Mouse (Mus musculus) hindbrain, embryonic 12.5 days (tissue): ENCODE measurements around the gene Ncstn. TPM values are rescaled to one million over a fixed set of nuclear protein-coding genes. Genes with fewer than 3 reads are reported as not detected.

Source experiments
- ATAC-seq: fragments of 200-750 bp; cut with Nextera tagmentation; 2 replicates; pipeline ENCODE4 v1.8.0; 2017; ENCODE audit warnings: moderate TSS enrichment; ENCODE audit not compliant: low FRiP score
- H3K27ac ChIP-seq: fragments of 300-500 bp; sonication (generic); 2 replicates; pipeline ENCODE4 v1.5.1; 2016; ENCODE audit warnings: mild to moderate bottlenecking
- H3K27me3 ChIP-seq: fragments of 300-500 bp; sonication (generic); 2 replicates; pipeline ENCODE4 v1.6.1; 2016; ENCODE audit warnings: mild to moderate bottlenecking
- H3K36me3 ChIP-seq: fragments of 300-500 bp; sonication (generic); 2 replicates; pipeline ENCODE4 v1.6.1; 2016; ENCODE audit warnings: mild to moderate bottlenecking
- H3K4me1 ChIP-seq: fragments of 300-500 bp; sonication (generic); 2 replicates; pipeline ENCODE4 v1.6.1; 2016
- H3K4me2 ChIP-seq: fragments of 300-500 bp; sonication (generic); replicated peaks from 2 replicates; pipeline ENCODE4 v1.6.1; 2016; ENCODE audit warnings: mild to moderate bottlenecking
- H3K4me3 ChIP-seq: fragments of 300-500 bp; sonication (generic); 2 replicates; pipeline ENCODE4 v1.5.1; 2016; ENCODE audit warnings: mild to moderate bottlenecking
- H3K9ac ChIP-seq: fragments of 300-500 bp; sonication (generic); 2 replicates; pipeline ENCODE4 v1.6.1; 2016; ENCODE audit warnings: mild to moderate bottlenecking, moderate library complexity
- H3K9me3 ChIP-seq: fragments of 300-500 bp; sonication (generic); replicated peaks from 2 replicates; pipeline ENCODE4 v1.6.1; 2016; ENCODE audit warnings: mild to moderate bottlenecking
- WGBS: fragments of 180-500 bp; shearing (Covaris S2); methylation state at CpG from one replicate; pipeline ENCODE4 v1.1.7; 2016; 5-methylcytosine and 5-hydroxymethylcytosine counted together
- polyA plus RNA-seq: library from polyadenylated mRNA; unstranded; fragments of >200 nt; fragmentation: Nextera tagmentation; extraction: Ambion mirVana; gene quantifications from 2 replicates; pipeline ENCODE4 v1.2.1, GENCODE M21; 2016

Gene Ncstn
- polyA plus RNA-seq, 1 experiment from 2014 or later, result 128 TPM

DNA sequence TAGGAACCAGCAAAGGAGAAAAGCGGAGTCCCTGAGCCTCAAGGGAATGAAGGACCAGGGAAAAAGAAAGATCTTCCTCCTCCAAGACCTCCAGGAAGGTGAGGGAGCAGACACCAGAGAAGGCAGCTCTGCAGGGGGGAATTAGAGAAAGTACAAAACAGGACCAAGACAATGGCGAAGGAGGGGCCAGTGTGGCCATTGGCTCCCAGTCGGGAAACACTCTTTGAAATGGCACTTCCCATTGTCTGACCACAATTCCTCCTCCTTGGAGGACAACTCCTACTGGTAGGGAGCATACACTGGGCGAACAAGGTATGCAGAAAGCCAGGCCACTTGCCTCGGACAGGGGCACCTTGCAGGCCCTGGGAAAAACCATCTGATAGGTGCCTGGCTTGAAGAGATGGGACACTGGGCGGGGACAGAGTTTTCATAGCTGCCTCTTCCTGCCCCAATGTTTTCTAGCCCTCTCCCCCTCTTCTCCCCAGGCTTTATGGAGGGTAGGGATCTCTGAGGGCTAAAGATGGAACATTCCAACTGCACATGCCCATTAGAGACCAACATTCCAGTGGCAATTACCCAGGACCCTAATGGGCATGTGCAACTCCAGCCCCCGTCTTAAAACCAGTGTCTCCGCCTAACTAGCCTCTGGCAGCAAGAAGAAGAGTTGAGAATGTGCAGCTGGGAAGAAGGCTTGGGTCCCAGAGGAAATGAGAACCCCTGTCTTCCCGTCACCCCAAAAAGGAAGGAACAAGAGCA lies 58.3 kb downstream of the Ncstn start:
- Histone ChIP-seq H3K4me1 (peaks cover 80% of the 10 kb centered on the region), H3K4me3 (peak overlapping the region; percentile 82), H3K27me3 (no peaks in the 10 kb centered on the region), H3K9ac (peak overlapping the region; percentile 84), H3K4me2 (peak overlapping the region; percentile 90), H3K36me3 (no peaks in the 10 kb centered on the region), H3K9me3 (no peaks in the 10 kb centered on the region), H3K27ac (peak overlapping the region; percentile 98)
- ATAC-seq, result no peak
- WGBS, result 19% methylated on average over 9 of the region's 9 CpGs

GRCm38 (mm10) chr1:172019863-172020521 lies 62.6 kb downstream of the Ncstn start:
- Histone ChIP-seq H3K4me1 (peaks cover 96% of the 10 kb centered on the region), H3K9ac (peak overlapping the region; percentile 50), H3K27ac (peak overlapping the region; percentile 98), H3K4me3 (no peak overlapping the region), H3K9me3 (no peaks in the 10 kb centered on the region), H3K4me2 (peak overlapping the region; percentile 25), H3K27me3 (no peaks in the 10 kb centered on the region), H3K36me3 (no peaks in the 10 kb centered on the region)
- no peak for ATAC-seq
- 71% methylated on average over 10 of the region's 10 CpGs for WGBS

GRCm38 (mm10) chr1:172019339-172019738 lies 63.3 kb downstream of the Ncstn start:
- no peaks in the 10 kb centered on the region for H3K9me3 ChIP-seq
- ATAC-seq, result no peak
- WGBS, result 81% methylated on average over 4 of the region's 4 CpGs
- H3K4me3 ChIP-seq, result no peak overlapping the region
- peaks cover 96% of the 10 kb centered on the region for H3K4me1 ChIP-seq
- H3K36me3 ChIP-seq, result no peaks in the 10 kb centered on the region
- H3K4me2 ChIP-seq, result peak overlapping the region; percentile 25; the same call in 1 of the 2 replicates
- no peaks in the 10 kb centered on the region for H3K27me3 ChIP-seq
- peak overlapping the region; percentile 50 for H3K9ac ChIP-seq
- H3K27ac ChIP-seq, result peak overlapping the region; percentile 98

DNA sequence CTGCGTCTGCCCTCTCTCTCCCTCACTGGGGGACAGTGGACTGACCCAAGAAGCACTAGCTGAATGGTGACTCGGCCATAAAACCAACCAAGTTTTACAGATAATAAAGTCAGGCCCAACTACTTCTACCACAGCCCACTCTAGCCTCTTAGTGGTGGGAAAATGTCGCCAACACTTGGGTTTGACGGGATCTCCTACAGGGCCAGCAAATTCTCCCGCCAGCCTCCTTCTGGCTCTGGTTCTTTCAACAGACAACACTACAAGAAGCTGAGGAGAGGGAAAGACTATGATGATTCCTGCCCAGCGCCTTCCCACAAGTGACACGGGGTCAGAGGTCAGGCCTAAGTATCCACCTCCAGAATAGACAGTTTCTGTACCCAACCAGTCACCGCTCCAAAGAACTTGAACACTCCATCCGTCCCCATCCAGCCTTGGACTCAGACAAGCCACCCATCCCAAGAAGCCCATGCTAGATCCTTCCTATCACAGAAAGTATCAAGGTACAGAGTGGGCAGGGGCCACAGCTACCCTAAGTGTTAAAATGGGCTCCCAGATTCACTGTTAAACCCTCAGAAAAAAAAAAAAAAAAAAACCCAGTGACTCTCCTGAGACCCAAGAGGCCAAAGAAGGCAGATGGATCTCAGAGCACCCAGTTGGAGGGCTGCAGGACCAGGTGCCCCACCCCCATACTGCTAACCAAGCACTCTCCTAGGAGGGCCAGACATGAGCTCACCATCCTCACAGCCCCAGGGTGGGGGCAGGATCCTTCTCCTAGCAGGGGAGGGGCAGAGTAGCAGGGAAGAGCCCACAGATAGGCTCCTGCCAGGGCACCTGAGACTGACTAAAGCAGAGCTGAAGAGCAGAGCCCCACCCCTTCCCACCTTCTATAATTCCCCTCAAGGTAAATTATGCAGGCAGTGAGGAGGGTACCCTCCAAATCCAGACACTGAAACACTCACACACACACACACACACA lies 64.0 kb downstream of the Ncstn start:
- peak overlapping the region; percentile 98 for H3K27ac ChIP-seq
- no peaks in the 10 kb centered on the region for H3K9me3 ChIP-seq
- H3K9ac ChIP-seq, result peak overlapping the region; percentile 50
- H3K4me2 ChIP-seq, result peak overlapping the region; percentile 48; the same call in 1 of the 2 replicates
- 54% methylated on average over 9 of the region's 9 CpGs for WGBS
- H3K27me3 ChIP-seq, result no peaks in the 10 kb centered on the region
- H3K36me3 ChIP-seq, result no peaks in the 10 kb centered on the region
- H3K4me3 ChIP-seq, result no peak overlapping the region
- H3K4me1 ChIP-seq, result peaks cover 96% of the 10 kb centered on the region
- ATAC-seq, result no peak

DNA sequence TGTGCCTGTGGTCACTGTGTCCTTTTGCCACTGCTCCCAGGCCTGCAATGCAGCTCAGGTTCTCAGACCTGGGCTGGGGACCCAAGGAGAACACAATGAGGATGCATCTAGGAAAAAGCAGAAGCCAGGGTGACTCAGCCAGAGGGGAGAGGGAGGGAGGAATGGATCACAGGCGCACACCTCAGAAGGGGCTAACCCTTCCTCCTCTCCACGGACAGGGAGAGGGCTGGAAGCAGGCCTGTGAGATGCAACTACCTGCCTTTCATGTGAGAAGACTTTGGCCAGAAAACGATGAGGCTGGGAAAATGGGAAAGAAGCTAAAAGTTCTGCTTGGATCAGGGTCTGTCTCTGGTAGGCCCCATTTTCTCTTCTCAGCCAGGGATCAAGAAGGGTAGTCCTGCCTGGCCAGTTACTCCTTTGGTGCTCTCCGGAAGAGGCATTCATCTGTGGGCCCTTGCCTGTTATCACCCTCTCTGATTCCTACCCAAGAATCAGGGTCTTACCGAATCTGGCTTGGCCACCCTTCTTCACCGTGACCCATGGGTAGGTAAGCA lies 65.0 kb downstream of the Ncstn start:
- Histone ChIP-seq H3K9ac (peak overlapping the region; percentile 55), H3K27me3 (no peaks in the 10 kb centered on the region), H3K4me2 (peak overlapping the region; percentile 48), H3K36me3 (peaks cover 7% of the 10 kb centered on the region; the same call in 1 of the 2 replicates), H3K4me3 (peak overlapping the region; percentile 18), H3K27ac (peak overlapping the region; percentile 98), H3K9me3 (no peaks in the 10 kb centered on the region), H3K4me1 (peaks cover 98% of the 10 kb centered on the region)
- peak; percentile 9; the same call in 1 of the 2 replicates for ATAC-seq
- WGBS, result 53% methylated on average over 6 of the region's 6 CpGs

GRCm38 (mm10) chr1:172016660-172017516 lies 65.7 kb downstream of the Ncstn start:
- no peaks in the 10 kb centered on the region for H3K9me3 ChIP-seq
- peak overlapping the region; percentile 55 for H3K9ac ChIP-seq
- WGBS, result 9% methylated on average over 6 of the region's 6 CpGs
- peaks cover 98% of the 10 kb centered on the region for H3K4me1 ChIP-seq
- H3K4me2 ChIP-seq, result peak overlapping the region; percentile 48
- H3K27me3 ChIP-seq, result no peaks in the 10 kb centered on the region
- H3K36me3 ChIP-seq, result peaks cover 13% of the 10 kb centered on the region
- peak overlapping the region; percentile 18 for H3K4me3 ChIP-seq
- peak; percentile 85 for ATAC-seq
- peak overlapping the region; percentile 98 for H3K27ac ChIP-seq

DNA sequence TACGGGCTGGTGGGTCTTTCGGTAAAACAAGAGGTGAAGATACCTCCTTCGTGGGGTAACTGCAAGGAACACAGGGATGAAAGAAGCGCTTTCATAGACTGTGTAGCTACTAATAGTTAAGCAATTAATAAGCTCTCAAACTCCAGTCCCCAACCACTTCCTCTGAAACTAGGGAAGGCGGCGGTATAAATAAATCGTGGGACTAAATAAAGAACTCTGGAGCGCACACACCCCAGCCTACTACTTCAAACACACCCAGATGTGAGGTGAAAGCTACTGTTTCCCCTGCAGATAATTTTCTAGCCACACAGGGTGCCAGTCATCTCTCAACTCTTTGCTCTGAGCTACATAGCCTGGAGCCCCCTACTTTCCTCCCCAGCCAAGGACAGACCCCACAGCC lies 66.6 kb downstream of the Ncstn start:
- H3K27me3 ChIP-seq, result no peaks in the 10 kb centered on the region
- ATAC-seq, result no peak
- H3K4me2 ChIP-seq, result peak overlapping the region; percentile 48
- peaks cover 92% of the 10 kb centered on the region for H3K4me1 ChIP-seq
- 55% methylated on average over 8 of the region's 8 CpGs for WGBS
- H3K9me3 ChIP-seq, result no peaks in the 10 kb centered on the region
- H3K4me3 ChIP-seq, result peak overlapping the region; percentile 10; the same call in 1 of the 2 replicates
- peaks cover 21% of the 10 kb centered on the region for H3K36me3 ChIP-seq
- H3K9ac ChIP-seq, result peak overlapping the region; percentile 45
- peak overlapping the region; percentile 98 for H3K27ac ChIP-seq

Other genes with a start within 250 kb of the Ncstn start
- gene Cd84, start 243.1 kb downstream of the Ncstn start, polyA plus RNA-seq, result 0.85 and 1.3 TPM in 2 replicates
- gene Gm10521, start 187.1 kb downstream of the Ncstn start, polyA plus RNA-seq, result 0.08 TPM in 1 of 2 replicates, not detected in the other
- gene Slamf6, start 165.3 kb downstream of the Ncstn start, polyA plus RNA-seq, result 0.08 and 0.27 TPM in 2 replicates
- 60.4 and 68.6 TPM in 2 replicates for gene Vangl2, start 54.4 kb downstream of the Ncstn start, polyA plus RNA-seq
- gene Nhlh1, start 25.2 kb downstream of the Ncstn start, polyA plus RNA-seq, result 14.5 and 15.3 TPM in 2 replicates
- 233 and 256 TPM in 2 replicates for gene Copa, start 266 bp downstream of the Ncstn start, polyA plus RNA-seq
- 178 and 183 TPM in 2 replicates for gene Pex19, start 44.0 kb upstream of the Ncstn start, polyA plus RNA-seq
- gene Dcaf8, start 65.3 kb upstream of the Ncstn start, polyA plus RNA-seq, result 136 and 137 TPM in 2 replicates
- 322 and 363 TPM in 2 replicates for gene Pea15a, start 124.0 kb upstream of the Ncstn start, polyA plus RNA-seq
- gene Casq1, start 137.1 kb upstream of the Ncstn start, polyA plus RNA-seq, result 2.3 and 3.8 TPM in 2 replicates
- not detected in 2 replicates for gene Atp1a4, start 175.6 kb upstream of the Ncstn start, polyA plus RNA-seq
- gene Igsf8, start 178.8 kb upstream of the Ncstn start, polyA plus RNA-seq, result 147 and 159 TPM in 2 replicates
- 13.7 and 16.1 TPM in 2 replicates for gene Atp1a2, start 215.3 kb upstream of the Ncstn start, polyA plus RNA-seq
- gene Kcnj9, start 246.5 kb upstream of the Ncstn start, polyA plus RNA-seq, result 1.2 and 2.0 TPM in 2 replicates